Mouse (Mus musculus): Measurements from ENCODE around the gene Nrip3. TPM values are rescaled to one million over a fixed set of nuclear protein-coding genes. Genes with fewer than 3 reads are reported as not detected.
A peak's percentile ranks its signal among the peaks of the same experiment; 100 is the strongest.

Gene Nrip3
- polyA plus RNA-seq, 1 experiment from 2014 or later = 8.4 TPM

- Histone ChIP-seq H3K27me3 (replicated peaks) (0 out of 2 replicates have a peak, but pooled peaks cover 3% of the 10 kb centered on the region), H3K36me3 (replicated peaks) (no peaks in the 10 kb centered on the region), H3K4me3 (no peak overlapping the region), H3K9me3 (no peaks in the 10 kb centered on the region), H3K4me2 (no peak overlapping the region), H3K9ac (no peak overlapping the region), H3K27ac (no peak overlapping the region), H3K4me1 (no peaks in the 10 kb centered on the region)
- ATAC-seq (replicated peaks) = no peak
- 80% methylated on average over 11 of the region's 11 CpGs for WGBS
These were observed 17.3 kb upstream of the Nrip3 start for GRCm38 (mm10) chr7:109799168-109799567.

GRCm38 (mm10) chr7:109795564-109795963 lies 13.7 kb upstream of the Nrip3 start:
- H3K4me1 ChIP-seq = no peaks in the 10 kb centered on the region
- no peak overlapping the region for H3K27ac ChIP-seq
- WGBS = 84% methylated on average over 5 of the region's 5 CpGs
- H3K9me3 ChIP-seq = no peaks in the 10 kb centered on the region
- H3K36me3 ChIP-seq (replicated peaks) = no peaks in the 10 kb centered on the region
- H3K27me3 ChIP-seq (replicated peaks) = 0 out of 2 replicates have a peak, but pooled peaks cover 3% of the 10 kb centered on the region
- no peak overlapping the region for H3K4me2 ChIP-seq
- no peak overlapping the region for H3K4me3 ChIP-seq
- no peak overlapping the region for H3K9ac ChIP-seq
- ATAC-seq (replicated peaks) = no peak

GRCm38 (mm10) chr7:109794556-109794955 lies 12.7 kb upstream of the Nrip3 start:
- WGBS = 83% methylated on average over 2 of the region's 2 CpGs
- no peak overlapping the region for H3K4me2 ChIP-seq
- H3K27ac ChIP-seq = no peak overlapping the region
- H3K9ac ChIP-seq = no peak overlapping the region
- no peak for ATAC-seq (replicated peaks)
- H3K4me3 ChIP-seq = no peak overlapping the region
- H3K4me1 ChIP-seq = no peaks in the 10 kb centered on the region
- H3K27me3 ChIP-seq (replicated peaks) = no peaks in the 10 kb centered on the region
- no peaks in the 10 kb centered on the region for H3K9me3 ChIP-seq
- H3K36me3 ChIP-seq (replicated peaks) = no peaks in the 10 kb centered on the region

GRCm38 (mm10) chr7:109792759-109793158 lies 10.9 kb upstream of the Nrip3 start:
- H3K9me3 ChIP-seq = no peaks in the 10 kb centered on the region
- ATAC-seq (replicated peaks) = no peak
- no peak overlapping the region for H3K4me3 ChIP-seq
- no peaks in the 10 kb centered on the region for H3K36me3 ChIP-seq (replicated peaks)
- no peak overlapping the region for H3K9ac ChIP-seq
- H3K4me2 ChIP-seq = no peak overlapping the region
- H3K27me3 ChIP-seq (replicated peaks) = no peaks in the 10 kb centered on the region
- no peaks in the 10 kb centered on the region for H3K4me1 ChIP-seq
- WGBS = 84% methylated on average over 2 of the region's 2 CpGs
- no peak overlapping the region for H3K27ac ChIP-seq

DNA sequence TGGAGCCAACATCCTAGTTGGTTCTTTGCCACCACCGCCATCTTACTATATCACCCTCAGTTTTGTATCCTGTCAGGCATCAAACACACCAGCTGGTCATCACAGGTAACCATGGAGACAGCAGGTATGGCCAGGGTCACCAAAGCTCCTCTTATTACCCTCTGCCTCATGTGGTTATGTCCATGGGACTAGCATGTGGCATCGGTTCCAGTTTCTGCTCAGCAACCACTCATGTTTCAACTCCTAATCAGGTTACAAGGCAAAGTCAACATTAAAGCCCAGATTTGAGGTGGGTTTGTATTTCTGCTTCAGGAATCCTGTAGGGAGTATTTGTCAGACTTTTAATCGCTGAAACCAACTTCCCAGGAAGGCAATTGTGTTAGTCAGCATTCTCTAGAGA lies 9.0 kb upstream of the Nrip3 start:
- Histone ChIP-seq H3K9me3 (no peaks in the 10 kb centered on the region), H3K4me3 (no peak overlapping the region), H3K9ac (no peak overlapping the region), H3K27ac (no peak overlapping the region), H3K4me1 (no peaks in the 10 kb centered on the region), H3K4me2 (no peak overlapping the region), H3K27me3 (replicated peaks) (no peaks in the 10 kb centered on the region), H3K36me3 (replicated peaks) (no peaks in the 10 kb centered on the region)
- WGBS = 82% methylated on average over 3 of the region's 3 CpGs
- ATAC-seq (replicated peaks) = no peak

GRCm38 (mm10) chr7:109787860-109788259 lies 6.0 kb upstream of the Nrip3 start:
- H3K27ac ChIP-seq = no peak overlapping the region
- no peak overlapping the region for H3K4me2 ChIP-seq
- no peak overlapping the region for H3K4me3 ChIP-seq
- H3K36me3 ChIP-seq (replicated peaks) = no peaks in the 10 kb centered on the region
- peaks cover 9% of the 10 kb centered on the region; the same call in 1 of the 2 replicates for H3K27me3 ChIP-seq (replicated peaks)
- 84% methylated on average over 2 of the region's 2 CpGs for WGBS
- no peak overlapping the region for H3K9ac ChIP-seq
- no peaks in the 10 kb centered on the region for H3K9me3 ChIP-seq
- no peak for ATAC-seq (replicated peaks)
- no peaks in the 10 kb centered on the region for H3K4me1 ChIP-seq

- Histone ChIP-seq H3K4me3 (no peak overlapping the region), H3K9me3 (no peaks in the 10 kb centered on the region), H3K9ac (no peak overlapping the region), H3K36me3 (replicated peaks) (no peaks in the 10 kb centered on the region), H3K27me3 (replicated peaks) (peaks cover 30% of the 10 kb centered on the region), H3K4me1 (peaks cover 15% of the 10 kb centered on the region), H3K27ac (no peak overlapping the region), H3K4me2 (no peak overlapping the region)
- no peak for ATAC-seq (replicated peaks)
- WGBS = 46% methylated on average over 7 of the region's 7 CpGs
These were observed 1.5 kb upstream of the Nrip3 start for GRCm38 (mm10) chr7:109783281-109783680.

DNA sequence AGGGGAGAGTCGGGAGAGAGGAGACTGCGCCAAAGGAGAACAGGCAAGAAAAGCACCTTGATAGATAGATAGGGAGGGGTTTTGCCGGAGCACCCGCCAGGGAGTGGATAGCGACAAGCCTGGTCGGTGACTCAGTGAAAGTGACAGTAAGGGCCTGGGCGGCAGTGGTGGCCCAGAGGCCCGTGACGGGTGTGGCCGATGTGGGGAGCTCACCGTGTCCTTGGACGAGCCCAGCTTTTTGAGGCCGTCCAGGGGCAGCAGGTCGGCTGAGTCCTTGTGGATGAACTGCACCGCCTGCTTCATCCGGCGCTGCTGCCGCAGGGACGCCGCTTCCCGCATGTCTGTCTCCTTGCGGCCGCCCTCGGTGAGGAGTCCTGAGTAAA lies 747 bp downstream of the Nrip3 start:
- peak; percentile 76; the same call in 1 of the 2 replicates for ATAC-seq (replicated peaks)

DNA sequence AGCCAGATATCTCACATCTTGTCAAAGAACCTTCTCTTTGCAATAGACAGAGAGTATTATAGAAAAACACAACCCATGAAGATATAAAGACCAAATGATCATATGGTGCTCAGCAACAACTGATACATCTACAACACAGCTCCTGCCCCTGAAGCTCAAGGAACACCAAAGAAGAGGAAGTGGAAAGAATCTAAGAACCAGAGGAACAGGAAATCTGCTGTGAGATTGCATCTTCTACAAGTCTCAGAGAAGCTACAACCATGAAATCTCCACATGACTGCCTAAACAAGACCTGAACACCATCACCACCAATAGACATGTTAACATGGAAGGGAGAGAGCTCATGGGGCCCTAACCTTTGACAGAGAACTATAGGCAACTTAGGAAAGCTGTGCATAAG lies 9.6 kb downstream of the Nrip3 start:
- no peaks in the 10 kb centered on the region for H3K36me3 ChIP-seq (replicated peaks)
- no peak overlapping the region for H3K27ac ChIP-seq
- H3K4me1 ChIP-seq = no peaks in the 10 kb centered on the region
- H3K4me2 ChIP-seq = no peak overlapping the region
- H3K27me3 ChIP-seq (replicated peaks) = no peaks in the 10 kb centered on the region
- H3K4me3 ChIP-seq = no peak overlapping the region
- ATAC-seq (replicated peaks) = no peak
- H3K9ac ChIP-seq = no peak overlapping the region
- no peaks in the 10 kb centered on the region for H3K9me3 ChIP-seq

More for the DNA sequence above, 747 bp downstream of the Nrip3 start:
- Histone ChIP-seq H3K4me1 (peaks cover 15% of the 10 kb centered on the region), H3K27me3 (replicated peaks) (peaks cover 30% of the 10 kb centered on the region), H3K9ac (peak overlapping the region; percentile 66), H3K27ac (no peak overlapping the region), H3K4me3 (peak overlapping the region; percentile 75), H3K4me2 (peak overlapping the region; percentile 96), H3K9me3 (no peaks in the 10 kb centered on the region), H3K36me3 (replicated peaks) (no peaks in the 10 kb centered on the region)
- 2% methylated on average over 24 of the region's 24 CpGs for WGBS

GRCm38 (mm10) chr7:109768699-109769383 lies 13.0 kb downstream of the Nrip3 start:
- H3K9me3 ChIP-seq = no peaks in the 10 kb centered on the region
- H3K36me3 ChIP-seq (replicated peaks) = no peaks in the 10 kb centered on the region
- WGBS = 69% methylated on average over 2 of the region's 2 CpGs
- H3K4me1 ChIP-seq = no peaks in the 10 kb centered on the region
- H3K9ac ChIP-seq = no peak overlapping the region
- H3K4me3 ChIP-seq = no peak overlapping the region
- no peak overlapping the region for H3K4me2 ChIP-seq
- no peak for ATAC-seq (replicated peaks)
- no peaks in the 10 kb centered on the region for H3K27me3 ChIP-seq (replicated peaks)
- no peak overlapping the region for H3K27ac ChIP-seq

DNA sequence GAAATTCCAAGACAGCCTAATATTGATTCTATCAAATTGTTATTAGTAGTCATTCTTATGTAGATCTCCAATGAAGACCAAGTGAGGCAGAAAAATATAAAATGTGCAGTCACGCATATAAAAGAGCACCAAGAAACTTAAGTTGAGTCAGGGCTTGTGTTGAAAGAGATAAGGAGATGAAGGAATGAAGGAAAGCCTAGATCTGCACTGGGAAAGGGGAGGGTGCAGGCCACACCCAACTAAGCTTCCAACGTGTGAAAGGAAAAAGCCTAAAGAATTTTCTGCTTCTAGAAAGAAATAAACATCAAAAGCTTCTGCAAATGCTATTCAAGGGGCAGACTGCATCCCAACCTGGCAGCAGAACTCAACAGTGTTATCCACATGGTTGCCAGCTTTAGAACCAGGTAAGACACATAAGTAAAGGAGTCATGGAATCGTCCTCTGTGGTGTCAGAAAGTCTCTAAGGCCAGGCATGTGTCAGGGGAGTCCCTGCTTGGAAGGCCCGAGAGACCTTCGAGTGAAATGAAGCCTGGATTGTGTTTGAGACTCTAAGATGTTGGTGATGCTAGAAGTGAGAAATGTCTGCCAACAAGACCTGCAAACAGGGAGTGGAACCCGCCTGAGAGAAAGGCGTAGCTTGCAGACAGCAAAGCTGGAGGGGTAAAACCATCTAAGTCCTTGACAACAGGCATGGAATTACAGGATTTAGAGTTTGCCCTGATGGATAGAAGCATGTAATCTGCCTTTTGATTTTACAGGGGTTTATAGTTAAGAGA lies 14.1 kb downstream of the Nrip3 start:
- no peaks in the 10 kb centered on the region for H3K27me3 ChIP-seq (replicated peaks)
- no peak overlapping the region for H3K9ac ChIP-seq
- no peak for ATAC-seq (replicated peaks)
- no peaks in the 10 kb centered on the region for H3K36me3 ChIP-seq (replicated peaks)
- no peak overlapping the region for H3K4me2 ChIP-seq
- H3K4me3 ChIP-seq = no peak overlapping the region
- WGBS = 83% methylated on average over 7 of the region's 7 CpGs
- H3K27ac ChIP-seq = no peak overlapping the region
- H3K9me3 ChIP-seq = no peaks in the 10 kb centered on the region
- H3K4me1 ChIP-seq = no peaks in the 10 kb centered on the region

DNA sequence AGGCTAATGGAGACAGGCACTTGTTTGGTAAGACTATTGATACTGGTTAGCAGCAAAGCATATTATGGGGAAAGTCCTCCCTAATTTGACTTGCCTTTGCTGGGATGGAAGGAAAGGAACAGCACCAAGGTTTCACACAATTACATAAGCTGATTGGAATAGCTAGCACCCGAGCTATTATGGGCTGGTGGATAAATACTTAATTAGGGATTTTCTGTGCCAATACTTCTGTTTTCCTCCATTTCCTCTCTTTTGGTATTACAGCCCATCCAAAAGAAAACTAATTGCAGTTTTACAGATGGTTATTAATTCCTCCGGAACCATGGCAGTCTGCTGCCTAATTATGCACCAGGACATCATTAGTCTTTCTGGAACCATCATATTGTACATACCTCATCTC lies 17.8 kb downstream of the Nrip3 start:
- WGBS = 69% methylated on average over 2 of the region's 2 CpGs
- no peaks in the 10 kb centered on the region for H3K36me3 ChIP-seq (replicated peaks)
- H3K27me3 ChIP-seq (replicated peaks) = no peaks in the 10 kb centered on the region
- H3K4me3 ChIP-seq = no peak overlapping the region
- no peaks in the 10 kb centered on the region for H3K9me3 ChIP-seq
- no peak overlapping the region for H3K9ac ChIP-seq
- H3K27ac ChIP-seq = no peak overlapping the region
- H3K4me1 ChIP-seq = no peaks in the 10 kb centered on the region
- no peak for ATAC-seq (replicated peaks)
- no peak overlapping the region for H3K4me2 ChIP-seq

DNA sequence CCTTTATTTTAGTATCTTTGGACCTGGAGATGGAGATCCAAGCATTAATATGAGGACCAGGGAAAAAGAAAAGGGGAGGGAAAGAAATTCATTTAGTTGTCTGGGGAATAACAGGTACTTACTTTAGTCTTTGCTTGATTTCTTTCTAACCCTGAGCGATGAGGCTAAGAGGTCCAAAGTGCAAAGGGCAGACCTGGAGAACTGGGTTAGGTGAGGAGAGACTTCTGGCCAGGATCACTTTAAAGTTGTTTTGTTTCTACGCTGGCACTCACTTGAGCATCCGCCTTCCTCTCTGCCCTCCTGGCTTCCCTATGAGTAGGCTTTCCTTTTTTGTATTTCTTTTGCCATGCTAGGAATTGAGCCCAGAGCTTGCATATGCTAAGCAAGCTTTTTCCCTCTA lies 25.5 kb downstream of the Nrip3 start:
- no peak for ATAC-seq (replicated peaks)
- H3K4me1 ChIP-seq = peaks cover 19% of the 10 kb centered on the region
- no peaks in the 10 kb centered on the region for H3K9me3 ChIP-seq
- 88% methylated on average over 3 of the region's 3 CpGs for WGBS
- H3K4me3 ChIP-seq = no peak overlapping the region
- no peak overlapping the region for H3K27ac ChIP-seq
- no peak overlapping the region for H3K4me2 ChIP-seq
- no peaks in the 10 kb centered on the region for H3K27me3 ChIP-seq (replicated peaks)
- no peaks in the 10 kb centered on the region for H3K36me3 ChIP-seq (replicated peaks)
- no peak overlapping the region for H3K9ac ChIP-seq

Measured in midbrain, embryonic 15.5 days (tissue).